Mouse (Mus musculus): Measurements from ENCODE around the gene Dclre1b. TPM values are rescaled to one million over a fixed set of nuclear protein-coding genes. Genes with fewer than 3 reads are reported as not detected.
A peak's percentile ranks its signal among the peaks of the same experiment; 100 is the strongest.
"Not testable (repeated sequence)": the region's sequence is repeated elsewhere in the genome, so short reads cannot be mapped to it uniquely, and the experiment has no call there.

Gene Dclre1b
- polyA plus RNA-seq, 1 experiment from 2014 or later = 16.3 TPM

DNA sequence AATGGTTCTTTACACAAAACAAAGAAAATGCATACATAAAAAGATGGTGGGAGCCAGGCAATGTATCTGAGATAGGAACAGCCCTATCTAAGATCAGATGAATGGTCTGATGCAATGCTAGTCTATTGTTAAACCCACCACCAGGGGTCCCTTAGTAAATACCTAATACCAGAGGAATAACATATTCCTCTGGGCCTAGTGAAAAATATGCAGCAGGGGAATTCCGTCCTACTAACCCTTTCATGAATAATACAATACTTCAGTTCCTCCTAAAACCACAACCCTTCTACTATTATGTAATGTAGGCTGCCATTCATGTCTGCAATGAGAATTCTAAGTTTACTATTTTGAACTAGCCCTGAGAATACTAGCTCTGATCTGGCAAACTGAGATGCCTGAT, 21.4 kb upstream of the Dclre1b start:
- peak; percentile 32 for TF ChIP-seq CTCF (IDR thresholded peaks at IDR 0.05; ENCODE audit: low read depth)
- not testable (repeated sequence) for H3K9me3 ChIP-seq (ENCODE audit: control insufficient read depth, low read length); H3K27ac ChIP-seq (replicated peaks); ATAC-seq (ENCODE audit: low FRiP score, low TSS enrichment); H3K36me3 ChIP-seq (ENCODE audit: control insufficient read depth, insufficient read depth, low read length); H3K4me3 ChIP-seq (ENCODE audit: low read depth, low read length); H3K4me2 ChIP-seq (replicated peaks; ENCODE audit: low read depth); H3K4me1 ChIP-seq (replicated peaks; ENCODE audit: control insufficient read depth, insufficient read depth); H3K9ac ChIP-seq (ENCODE audit: low read length); DNase-seq (ENCODE audit: low spot score); H3K27me3 ChIP-seq (ENCODE audit: control insufficient read depth, insufficient read depth, low read length)
- 55% methylated on average over 1 of the region's 1 CpGs for WGBS

DNA sequence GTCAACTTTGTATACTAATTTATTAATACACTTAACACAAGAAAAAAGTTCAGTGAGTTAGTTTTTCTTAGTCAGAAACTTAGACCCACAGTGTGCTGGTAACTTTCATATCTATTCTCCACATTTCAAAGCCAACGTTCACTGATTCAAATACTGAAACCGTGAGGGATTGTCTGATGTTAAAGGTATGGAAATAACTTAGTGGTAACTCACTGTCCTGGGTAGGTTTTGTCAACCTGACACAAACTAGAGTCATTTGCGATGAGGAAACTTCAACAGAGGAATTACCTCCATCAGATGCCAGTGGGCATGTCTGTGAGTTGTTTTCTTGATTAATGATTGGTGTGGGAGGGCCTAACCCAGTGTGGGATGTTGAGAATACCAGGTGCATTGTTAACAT, 19.8 kb upstream of the Dclre1b start:
- Histone ChIP-seq H3K9me3 (ENCODE audit: control insufficient read depth, low read length) (no peaks in the 10 kb centered on the region), H3K36me3 (ENCODE audit: control insufficient read depth, insufficient read depth, low read length) (no peaks in the 10 kb centered on the region), H3K27me3 (ENCODE audit: control insufficient read depth, insufficient read depth, low read length) (no peaks in the 10 kb centered on the region), H3K27ac (replicated peaks) (no peak overlapping the region), H3K4me1 (replicated peaks; ENCODE audit: control insufficient read depth, insufficient read depth) (no peaks in the 10 kb centered on the region), H3K4me2 (replicated peaks; ENCODE audit: low read depth) (no peak overlapping the region), H3K9ac (ENCODE audit: low read length) (no peak overlapping the region), H3K4me3 (ENCODE audit: low read depth, low read length) (no peak overlapping the region)
- ATAC-seq (ENCODE audit: low FRiP score, low TSS enrichment) = no peak
- 71% methylated on average over 3 of the region's 3 CpGs for WGBS
- DNase-seq (ENCODE audit: low spot score) = no peak
- TF ChIP-seq CTCF (IDR thresholded peaks at IDR 0.05; ENCODE audit: low read depth) = no peak
- no peak for TF ChIP-seq EP300 (optimal IDR thresholded peaks at IDR 0.05)

DNA sequence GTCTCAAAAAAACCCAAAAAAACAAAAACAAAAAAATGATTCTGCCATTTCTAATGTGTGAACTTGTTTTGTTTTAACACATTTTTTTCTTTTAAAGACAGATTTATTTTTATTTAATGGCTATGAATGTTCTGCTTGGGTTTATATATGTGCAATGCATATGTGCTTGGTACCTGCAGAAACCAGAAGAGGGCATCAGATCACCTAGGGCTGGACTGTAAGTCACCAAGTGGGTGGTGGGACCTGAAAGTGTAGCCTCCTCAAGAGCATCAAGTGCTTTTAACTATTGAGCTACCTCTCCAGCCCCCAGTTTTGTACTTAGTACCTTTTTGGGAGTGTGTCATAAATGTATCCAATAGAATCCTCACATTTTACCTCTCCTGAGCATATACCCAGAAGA, 18.3 kb upstream of the Dclre1b start:
- no peaks in the 10 kb centered on the region for H3K9me3 ChIP-seq (ENCODE audit: control insufficient read depth, low read length)
- H3K4me2 ChIP-seq (replicated peaks; ENCODE audit: low read depth) = no peak overlapping the region
- no peaks in the 10 kb centered on the region for H3K27me3 ChIP-seq (ENCODE audit: control insufficient read depth, insufficient read depth, low read length)
- no peak overlapping the region for H3K27ac ChIP-seq (replicated peaks)
- no peak overlapping the region for H3K9ac ChIP-seq (ENCODE audit: low read length)
- no peaks in the 10 kb centered on the region for H3K4me1 ChIP-seq (replicated peaks; ENCODE audit: control insufficient read depth, insufficient read depth)
- DNase-seq (ENCODE audit: low spot score) (no peak), ATAC-seq (ENCODE audit: low FRiP score, low TSS enrichment) (no peak)
- H3K4me3 ChIP-seq (ENCODE audit: low read depth, low read length) = no peak overlapping the region
- no peak for TF ChIP-seq EP300 (optimal IDR thresholded peaks at IDR 0.05)
- peak; percentile 51 for TF ChIP-seq CTCF (IDR thresholded peaks at IDR 0.05; ENCODE audit: low read depth)
- H3K36me3 ChIP-seq (ENCODE audit: control insufficient read depth, insufficient read depth, low read length) = no peaks in the 10 kb centered on the region

DNA sequence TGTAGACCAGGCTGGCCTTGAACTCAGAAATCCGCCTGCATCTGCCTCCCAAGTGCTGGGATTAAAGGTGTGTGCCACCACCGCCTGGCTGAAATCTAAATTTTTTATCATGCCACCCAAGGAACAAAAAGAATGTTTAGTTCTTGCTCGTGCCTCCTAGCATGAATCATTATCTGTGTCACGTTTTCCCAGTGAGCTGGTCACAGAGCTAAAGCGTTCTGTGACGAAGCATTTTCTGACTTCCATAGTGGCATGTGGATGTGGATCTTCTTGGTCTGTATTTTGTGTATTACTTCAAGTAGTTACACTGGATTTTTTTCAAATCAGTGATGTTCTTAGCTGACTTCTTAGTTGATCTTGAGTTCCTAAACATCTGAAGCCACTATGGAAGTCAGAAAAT, 1.7 kb upstream of the Dclre1b start:
- no peak for ATAC-seq (ENCODE audit: low FRiP score, low TSS enrichment)
- 86% methylated on average over 6 of the region's 6 CpGs for WGBS
- no peaks in the 10 kb centered on the region for H3K4me1 ChIP-seq (replicated peaks; ENCODE audit: control insufficient read depth, insufficient read depth)

DNA sequence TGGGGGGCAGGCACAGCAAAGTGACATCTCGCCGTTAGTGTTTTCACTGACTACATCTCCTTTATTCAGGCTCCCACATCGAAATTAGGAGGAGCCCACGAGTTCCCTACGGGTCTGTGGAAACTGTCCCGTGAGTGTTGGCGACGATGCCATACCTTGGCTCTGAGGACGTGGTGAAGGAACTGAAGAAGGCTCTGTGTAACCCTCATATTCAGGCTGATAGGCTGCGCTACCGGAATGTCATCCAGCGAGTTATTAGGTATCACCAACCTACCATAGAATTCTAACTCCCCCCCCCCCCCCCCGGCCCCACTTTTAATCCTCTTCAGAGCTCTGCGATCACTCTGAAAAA, 531 bp upstream of the Dclre1b start:
- DNase-seq (ENCODE audit: low spot score) = no peak
- Histone ChIP-seq H3K4me2 (replicated peaks; ENCODE audit: low read depth) (peak overlapping the region; percentile 73), H3K9me3 (ENCODE audit: control insufficient read depth, low read length) (no peaks in the 10 kb centered on the region), H3K4me3 (ENCODE audit: low read depth, low read length) (peak overlapping the region; percentile 76), H3K27ac (replicated peaks) (peak overlapping the region; percentile 96), H3K4me1 (replicated peaks; ENCODE audit: control insufficient read depth, insufficient read depth) (no peaks in the 10 kb centered on the region), H3K27me3 (ENCODE audit: control insufficient read depth, insufficient read depth, low read length) (no peaks in the 10 kb centered on the region), H3K36me3 (ENCODE audit: control insufficient read depth, insufficient read depth, low read length) (peaks cover 2% of the 10 kb centered on the region; the same call in 1 of the 2 replicates), H3K9ac (ENCODE audit: low read length) (peak overlapping the region; percentile 90)
- WGBS = under 1% methylated on average over 13 of the region's 14 CpGs
- TF ChIP-seq CTCF (IDR thresholded peaks at IDR 0.05; ENCODE audit: low read depth) (no peak), EP300 (optimal IDR thresholded peaks at IDR 0.05) (no peak)
- ATAC-seq (ENCODE audit: low FRiP score, low TSS enrichment) = peak; percentile 50; the same call in 1 of the 2 replicates

More for the DNA sequence above, 1.7 kb upstream of the Dclre1b start:
- H3K36me3 ChIP-seq (ENCODE audit: control insufficient read depth, insufficient read depth, low read length) = peaks cover 6% of the 10 kb centered on the region; the same call in 1 of the 2 replicates
- H3K9me3 ChIP-seq (ENCODE audit: control insufficient read depth, low read length) = no peaks in the 10 kb centered on the region
- no peak overlapping the region for H3K27ac ChIP-seq (replicated peaks)
- H3K4me3 ChIP-seq (ENCODE audit: low read depth, low read length) = no peak overlapping the region
- H3K4me2 ChIP-seq (replicated peaks; ENCODE audit: low read depth) = no peak overlapping the region
- H3K27me3 ChIP-seq (ENCODE audit: control insufficient read depth, insufficient read depth, low read length) = no peaks in the 10 kb centered on the region
- no peak for DNase-seq (ENCODE audit: low spot score)
- no peak for TF ChIP-seq CTCF (IDR thresholded peaks at IDR 0.05; ENCODE audit: low read depth)
- TF ChIP-seq EP300 (optimal IDR thresholded peaks at IDR 0.05) = no peak
- no peak overlapping the region for H3K9ac ChIP-seq (ENCODE audit: low read length)

DNA sequence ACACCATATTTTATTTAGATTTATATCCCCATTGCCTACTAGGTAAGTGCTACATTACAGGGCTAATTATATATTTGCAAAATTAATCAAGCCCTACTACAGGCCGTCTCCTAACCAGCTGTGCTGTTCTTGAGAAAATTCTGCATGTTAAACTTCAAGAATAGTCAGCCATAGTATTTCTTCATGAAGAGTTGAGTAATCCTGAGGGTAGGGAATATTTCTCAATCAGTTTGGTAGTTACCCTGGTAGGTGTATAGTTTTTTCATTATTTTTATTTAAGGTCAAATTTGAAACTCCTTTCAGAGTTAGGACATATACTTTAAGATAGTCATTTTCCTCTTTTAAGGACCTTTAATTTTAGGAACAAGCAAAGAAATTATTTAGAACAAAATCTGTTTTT, 3.6 kb downstream of the Dclre1b start:
- Histone ChIP-seq H3K27me3 (ENCODE audit: control insufficient read depth, insufficient read depth, low read length) (no peaks in the 10 kb centered on the region), H3K4me3 (ENCODE audit: low read depth, low read length) (no peak overlapping the region)

More for the DNA sequence above, 3.6 kb downstream of the Dclre1b start:
- Histone ChIP-seq H3K36me3 (ENCODE audit: control insufficient read depth, insufficient read depth, low read length) (no peaks in the 10 kb centered on the region), H3K27ac (replicated peaks) (no peak overlapping the region), H3K4me1 (replicated peaks; ENCODE audit: control insufficient read depth, insufficient read depth) (peaks cover 7% of the 10 kb centered on the region; the same call in 1 of the 2 replicates), H3K9ac (ENCODE audit: low read length) (no peak overlapping the region), H3K4me2 (replicated peaks; ENCODE audit: low read depth) (no peak overlapping the region), H3K9me3 (ENCODE audit: control insufficient read depth, low read length) (no peaks in the 10 kb centered on the region)
- no peak for ATAC-seq (ENCODE audit: low FRiP score, low TSS enrichment)
- TF ChIP-seq EP300 (optimal IDR thresholded peaks at IDR 0.05) = no peak
- no peak for TF ChIP-seq CTCF (IDR thresholded peaks at IDR 0.05; ENCODE audit: low read depth)
- no peak for DNase-seq (ENCODE audit: low spot score)
- WGBS = 83% methylated on average over 1 of the region's 1 CpGs

Data from stomach, postnatal 0 days (tissue).